Mouse (Mus musculus) CD4-positive helper T cell, adult 2 months (primary cell): ENCODE data around the gene Arpc3.

Experiments
- DNase-seq: peaks from one replicate; pipeline ENCODE4 v3.0.0-alpha.2; 2012; ENCODE audit warnings: low read depth, missing footprints, low spot score

Gene Arpc3

GRCm38 (mm10) chr5:122399871-122400270 lies 8.2 kb downstream of the Arpc3 start:
- DNase-seq, result no peak

DNA sequence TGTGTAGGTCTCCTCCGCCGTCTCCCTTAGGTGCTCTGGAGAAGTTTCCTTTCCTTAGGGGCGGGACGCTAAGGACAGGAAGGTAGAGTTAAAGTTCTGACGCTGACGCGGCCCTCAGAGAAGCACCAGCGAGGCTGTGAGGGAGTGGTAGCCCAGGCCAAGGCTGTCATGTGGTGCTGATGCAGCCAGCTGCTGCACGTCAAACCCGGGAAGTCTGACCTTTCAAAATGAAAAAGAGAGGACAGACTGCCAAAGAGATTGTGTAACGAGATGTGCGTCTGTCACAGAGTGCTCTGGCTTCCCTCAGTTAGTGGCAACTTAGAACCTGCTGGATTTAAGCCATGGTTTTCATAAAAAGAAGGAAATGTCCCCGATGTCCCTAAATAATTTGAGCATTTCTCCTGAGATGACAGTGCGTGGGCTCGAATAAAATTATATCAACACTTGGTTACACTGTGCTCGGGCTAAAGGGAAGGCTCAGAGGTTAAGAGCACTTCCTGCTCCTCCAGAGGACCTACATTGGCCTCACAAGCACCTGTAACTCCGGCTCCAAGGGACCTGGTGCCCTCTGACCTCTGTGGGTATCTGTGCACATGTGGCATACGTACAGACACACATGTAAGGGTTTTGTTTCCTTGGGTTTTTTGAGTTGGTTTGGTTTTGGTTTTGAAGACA lies 9.1 kb downstream of the Arpc3 start:
- no peak for DNase-seq

DNA sequence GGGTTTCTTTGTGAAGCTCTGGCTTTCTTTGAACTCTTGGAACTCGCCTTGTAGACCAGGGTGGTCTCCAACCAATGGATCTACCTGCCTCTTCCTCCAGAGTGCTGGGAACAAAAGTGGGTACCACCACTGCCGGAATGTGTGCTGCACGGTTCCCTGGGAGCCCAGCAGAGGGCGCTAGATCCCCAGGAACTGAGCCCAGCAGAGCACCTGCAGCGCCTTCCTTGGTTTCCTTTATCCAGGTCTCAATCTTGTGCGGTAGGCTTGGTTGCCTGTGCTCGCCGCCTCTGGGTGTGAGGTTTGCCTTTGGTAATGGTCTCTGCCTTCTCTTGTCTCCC lies 9.6 kb downstream of the Arpc3 start:
- peak; percentile 65 for DNase-seq

GRCm38 (mm10) chr5:122402160-122402559 lies 10.5 kb downstream of the Arpc3 start:
- no peak for DNase-seq

DNA sequence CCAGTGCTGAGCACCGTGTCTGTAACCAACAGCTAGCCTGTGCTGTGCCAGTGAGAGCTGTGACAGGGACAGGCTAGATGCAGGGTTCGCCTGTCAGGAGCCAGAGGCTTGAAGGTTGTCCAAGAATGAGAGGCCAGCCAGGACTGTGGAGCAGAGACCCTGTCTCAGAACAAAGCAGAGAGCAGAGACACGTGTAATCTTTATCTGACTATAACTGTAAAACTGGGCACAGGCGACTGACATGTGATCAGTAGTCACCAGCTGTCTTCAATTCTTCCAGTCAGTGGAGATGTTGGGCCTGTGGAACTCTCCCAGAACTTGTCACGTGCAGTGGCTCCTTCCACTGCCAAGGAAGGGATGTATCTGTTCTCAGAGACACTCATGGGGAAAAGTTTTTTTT lies 11.1 kb downstream of the Arpc3 start:
- DNase-seq, result no peak

DNA sequence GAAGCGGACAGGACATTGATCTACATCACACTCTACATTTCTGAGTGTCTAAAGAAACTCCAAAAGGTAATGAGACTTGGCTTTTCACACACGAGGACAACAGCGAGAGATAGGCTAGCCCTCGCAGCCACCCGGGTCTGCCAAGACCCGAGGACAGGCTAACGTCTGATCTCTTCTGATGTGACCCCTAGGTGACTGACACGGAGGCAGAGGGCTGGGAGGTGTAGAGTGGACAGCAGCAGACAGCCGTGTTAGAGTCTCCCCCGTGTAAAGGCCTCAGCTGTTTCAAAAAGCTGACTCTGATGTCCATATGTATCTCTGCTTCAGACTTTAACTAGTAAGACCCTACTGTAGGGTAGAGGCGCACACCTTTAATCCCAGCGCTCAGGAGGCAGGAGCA lies 11.7 kb downstream of the Arpc3 start:
- no peak for DNase-seq

GRCm38 (mm10) chr5:122405537-122405936 lies 13.9 kb downstream of the Arpc3 start:
- no peak for DNase-seq

GRCm38 (mm10) chr5:122409692-122410645 lies 18.3 kb downstream of the Arpc3 start:
- DNase-seq, result no peak

- DNase-seq, result no peak
Observed at GRCm38 (mm10) chr5:122411892-122412291, 20.2 kb downstream of the Arpc3 start.

DNA sequence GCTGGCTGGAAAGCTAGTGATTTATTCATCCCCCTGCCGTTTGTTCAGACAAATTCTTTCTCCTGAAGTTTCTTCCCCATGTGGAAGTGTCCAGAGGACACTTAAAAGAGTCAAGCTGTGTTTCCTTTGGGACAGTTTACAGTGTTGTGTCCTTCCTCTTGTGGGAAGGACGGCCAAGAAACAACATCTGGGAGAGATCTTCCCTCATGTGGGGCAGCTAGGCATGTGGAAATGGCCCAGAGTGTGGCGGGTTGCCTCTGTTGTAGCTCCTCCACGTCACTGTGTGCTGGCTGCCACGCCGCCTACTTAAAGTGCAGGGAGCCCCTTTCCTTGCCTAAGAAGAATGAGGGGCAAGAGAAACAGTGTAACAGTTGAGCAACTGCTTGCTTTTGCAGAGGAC lies 21.1 kb downstream of the Arpc3 start:
- no peak for DNase-seq

DNA sequence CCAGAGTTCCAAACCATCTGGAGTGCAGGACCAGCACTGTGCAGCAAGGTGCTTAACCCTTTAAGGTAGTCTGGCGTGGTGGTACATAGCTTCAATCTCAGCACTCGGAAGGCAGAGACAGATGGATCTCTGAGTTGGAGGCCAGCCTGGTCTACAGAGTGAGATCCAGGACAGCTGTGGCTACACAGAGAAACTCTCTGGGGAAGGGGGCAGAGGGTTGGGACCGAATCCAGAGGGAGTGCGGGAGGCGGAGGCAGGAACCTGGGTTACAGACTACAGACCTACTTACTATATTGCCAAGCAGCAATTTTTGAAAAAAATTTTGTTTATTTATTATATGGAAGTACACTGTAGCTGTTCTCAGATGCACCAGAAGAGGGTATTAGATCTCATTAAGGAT lies 22.7 kb downstream of the Arpc3 start:
- no peak for DNase-seq

DNA sequence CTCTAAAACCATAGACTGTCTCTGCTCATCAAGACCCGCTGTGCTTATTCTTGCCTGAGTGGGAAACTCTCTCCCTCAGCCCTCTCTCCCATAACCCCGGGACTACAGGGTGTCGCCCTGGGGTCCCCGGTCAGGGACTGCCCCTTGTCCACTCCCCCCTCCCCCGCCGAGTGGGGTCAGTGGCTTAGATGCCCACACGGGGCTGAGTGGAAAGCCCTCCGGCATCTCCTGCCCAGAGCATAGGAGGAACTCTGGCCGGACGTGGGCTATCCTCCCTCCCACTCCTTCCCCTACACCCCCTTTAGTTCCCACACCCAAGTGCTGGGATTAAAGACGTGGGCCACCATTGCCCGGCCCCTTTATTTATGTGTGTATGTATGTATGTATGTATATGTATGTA lies 23.8 kb downstream of the Arpc3 start:
- DNase-seq, result no peak

GRCm38 (mm10) chr5:122420676-122421075 lies 29.0 kb downstream of the Arpc3 start:
- peak; percentile 34 for DNase-seq

- DNase-seq, result no peak
Observed at GRCm38 (mm10) chr5:122421271-122422068, 29.8 kb downstream of the Arpc3 start, which contains the start of gene Anapc7. Gene Anapc7, plus strand, starts transcription at chr5:122421693.

DNA sequence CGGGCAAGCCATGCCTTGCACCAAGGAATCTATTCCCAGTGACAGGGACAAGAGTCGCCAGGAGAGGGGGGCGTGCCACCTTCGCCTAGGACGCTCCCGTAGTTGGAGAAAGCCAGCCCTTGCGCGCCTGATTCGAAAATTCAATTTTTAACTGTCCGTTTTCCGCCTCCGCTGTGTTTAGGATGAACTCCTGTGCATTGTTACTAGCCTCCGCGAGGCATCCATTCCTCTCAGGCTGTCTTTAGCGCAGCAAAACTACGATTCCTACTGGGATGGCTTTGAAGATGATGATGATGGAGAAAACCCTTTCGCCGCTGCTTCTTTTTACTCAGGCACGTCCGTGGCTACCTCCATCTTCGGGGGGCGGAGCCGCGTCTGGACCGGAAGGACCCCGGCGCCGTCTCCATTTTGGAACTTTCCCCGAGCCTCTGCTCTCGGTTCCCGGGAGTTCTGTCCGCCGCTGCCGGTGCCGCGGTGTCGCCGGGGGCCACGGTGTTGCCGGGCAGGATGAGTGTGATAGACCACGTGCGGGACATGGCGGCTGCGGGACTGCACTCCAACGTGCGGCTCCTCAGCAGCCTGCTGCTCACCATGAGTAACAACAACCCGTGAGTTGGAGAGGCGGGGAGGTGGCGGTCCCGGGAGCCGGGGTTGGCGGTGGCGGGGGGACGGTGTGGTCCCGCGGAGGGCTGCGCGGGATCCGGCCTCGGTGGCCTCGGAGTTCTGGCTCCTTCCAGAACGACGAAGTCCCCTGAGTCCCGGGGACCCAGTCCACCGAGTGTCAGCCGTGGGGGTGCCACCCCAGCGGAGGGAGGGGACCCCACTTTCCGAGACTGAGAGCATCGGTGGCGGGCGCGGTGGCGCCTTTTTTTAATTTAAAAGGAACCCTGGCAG lies 30.6 kb downstream of the Arpc3 start:
- peak; percentile 90 for DNase-seq

GRCm38 (mm10) chr5:122423083-122423482 lies 31.4 kb downstream of the Arpc3 start:
- no peak for DNase-seq

DNA sequence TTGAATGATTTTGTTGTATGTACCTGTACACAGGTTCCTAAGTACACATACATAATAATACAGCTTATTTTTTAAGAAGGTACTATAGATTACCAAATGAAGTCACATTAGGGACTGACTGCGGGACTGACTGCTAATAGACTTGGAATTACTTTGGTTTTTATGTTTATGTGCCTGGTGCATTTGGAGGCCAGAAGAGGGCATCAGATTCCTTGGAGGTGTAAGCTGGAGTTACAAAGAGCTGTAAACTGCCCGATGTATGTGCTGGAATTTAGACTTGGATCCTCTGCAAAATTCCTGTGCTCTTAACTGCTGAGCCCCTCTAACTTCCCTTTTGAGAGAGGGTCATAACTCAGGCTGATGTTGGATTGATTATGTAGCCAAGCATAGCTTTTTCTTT lies 33.9 kb downstream of the Arpc3 start:
- no peak for DNase-seq

GRCm38 (mm10) chr5:122430036-122430775 lies 38.5 kb downstream of the Arpc3 start:
- peak; percentile 69 for DNase-seq

GRCm38 (mm10) chr5:122431221-122431620 lies 39.5 kb downstream of the Arpc3 start:
- peak; percentile 42 for DNase-seq

- no peak for DNase-seq
Observed at GRCm38 (mm10) chr5:122434541-122434940, 42.9 kb downstream of the Arpc3 start.
